Mouse (Mus musculus): ENCODE data around the gene Igf1r. TPM values are rescaled to one million over a fixed set of nuclear protein-coding genes. Genes with fewer than 3 reads are reported as not detected.

Igf1r gene
- polyA plus RNA-seq, 1 experiment from 2014 or later = 28.5 TPM

GRCm38 (mm10) chr7:67924215-67924614 is 28.4 kb upstream of the Igf1r start:
- 52% methylated on average over 2 of the region's 2 CpGs for WGBS
- H3K27ac ChIP-seq (ENCODE audit: low read depth, low read length) = no peak overlapping the region
- no peak overlapping the region for H3K4me2 ChIP-seq (ENCODE audit: low read depth, low read length)
- H3K4me3 ChIP-seq (ENCODE audit: low read depth, low read length) = no peak overlapping the region
- H3K9me3 ChIP-seq (ENCODE audit: control insufficient read depth, low read length) = no peaks in the 10 kb centered on the region
- no peak overlapping the region for H3K9ac ChIP-seq (replicated peaks; ENCODE audit: low read depth, low read length)
- H3K36me3 ChIP-seq (ENCODE audit: control insufficient read depth, insufficient read depth, low read length) = no peaks in the 10 kb centered on the region
- no peaks in the 10 kb centered on the region for H3K27me3 ChIP-seq (ENCODE audit: control insufficient read depth, insufficient read depth, low read length)
- ATAC-seq (ENCODE audit: low read depth) = no peak
- H3K4me1 ChIP-seq (ENCODE audit: control insufficient read depth, insufficient read depth, low read length) = no peaks in the 10 kb centered on the region

GRCm38 (mm10) chr7:67930132-67930531 is 22.5 kb upstream of the Igf1r start:
- ATAC-seq (ENCODE audit: low read depth) = no peak
- no peaks in the 10 kb centered on the region for H3K4me1 ChIP-seq (ENCODE audit: control insufficient read depth, insufficient read depth, low read length)
- H3K4me3 ChIP-seq (ENCODE audit: low read depth, low read length) = no peak overlapping the region
- H3K27ac ChIP-seq (ENCODE audit: low read depth, low read length) = no peak overlapping the region
- H3K9me3 ChIP-seq (ENCODE audit: control insufficient read depth, low read length) = no peaks in the 10 kb centered on the region
- H3K27me3 ChIP-seq (ENCODE audit: control insufficient read depth, insufficient read depth, low read length) = no peaks in the 10 kb centered on the region
- no peaks in the 10 kb centered on the region for H3K36me3 ChIP-seq (ENCODE audit: control insufficient read depth, insufficient read depth, low read length)
- WGBS = 83% methylated on average over 3 of the region's 3 CpGs
- no peak overlapping the region for H3K4me2 ChIP-seq (ENCODE audit: low read depth, low read length)
- no peak overlapping the region for H3K9ac ChIP-seq (replicated peaks; ENCODE audit: low read depth, low read length)

DNA sequence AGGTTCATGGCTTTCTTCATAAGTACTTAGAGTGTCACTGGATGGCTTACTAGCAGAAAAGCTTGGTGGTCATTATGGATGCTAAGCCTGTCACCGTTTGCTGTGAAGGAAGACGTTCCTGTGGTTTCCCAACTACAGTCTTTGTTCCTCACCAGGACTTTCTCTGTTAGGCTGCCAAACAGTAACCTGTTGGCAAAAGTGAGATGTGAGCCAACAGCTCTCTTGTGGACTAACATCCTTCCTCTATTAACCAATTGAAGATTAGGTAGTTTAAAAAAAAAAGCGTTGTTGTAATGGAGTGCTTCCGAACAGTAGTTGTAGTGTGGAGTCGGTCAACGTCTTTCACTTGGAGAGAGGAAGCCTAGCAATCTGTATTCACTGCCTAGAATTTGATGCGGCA is 15.8 kb upstream of the Igf1r start:
- H3K27me3 ChIP-seq (ENCODE audit: control insufficient read depth, insufficient read depth, low read length) = no peaks in the 10 kb centered on the region
- no peaks in the 10 kb centered on the region for H3K36me3 ChIP-seq (ENCODE audit: control insufficient read depth, insufficient read depth, low read length)
- H3K4me2 ChIP-seq (ENCODE audit: low read depth, low read length) = no peak overlapping the region
- no peaks in the 10 kb centered on the region for H3K9me3 ChIP-seq (ENCODE audit: control insufficient read depth, low read length)
- H3K4me3 ChIP-seq (ENCODE audit: low read depth, low read length) = no peak overlapping the region
- H3K9ac ChIP-seq (replicated peaks; ENCODE audit: low read depth, low read length) = no peak overlapping the region
- no peaks in the 10 kb centered on the region for H3K4me1 ChIP-seq (ENCODE audit: control insufficient read depth, insufficient read depth, low read length)
- 84% methylated on average over 7 of the region's 7 CpGs for WGBS
- H3K27ac ChIP-seq (ENCODE audit: low read depth, low read length) = no peak overlapping the region
- ATAC-seq (ENCODE audit: low read depth) = no peak

- no peak for ATAC-seq (ENCODE audit: low read depth)
- Histone ChIP-seq H3K9ac (replicated peaks; ENCODE audit: low read depth, low read length) (no peak overlapping the region), H3K4me1 (ENCODE audit: control insufficient read depth, insufficient read depth, low read length) (no peaks in the 10 kb centered on the region), H3K36me3 (ENCODE audit: control insufficient read depth, insufficient read depth, low read length) (no peaks in the 10 kb centered on the region), H3K4me2 (ENCODE audit: low read depth, low read length) (no peak overlapping the region), H3K27me3 (ENCODE audit: control insufficient read depth, insufficient read depth, low read length) (no peaks in the 10 kb centered on the region), H3K9me3 (ENCODE audit: control insufficient read depth, low read length) (no peaks in the 10 kb centered on the region), H3K27ac (ENCODE audit: low read depth, low read length) (no peak overlapping the region), H3K4me3 (ENCODE audit: low read depth, low read length) (no peak overlapping the region)
- 91% methylated on average over 9 of the region's 9 CpGs for WGBS
Measured at GRCm38 (mm10) chr7:67943805-67944204, 8.8 kb upstream of the Igf1r start.

- Histone ChIP-seq H3K27ac (ENCODE audit: low read depth, low read length) (no peak overlapping the region), H3K4me2 (ENCODE audit: low read depth, low read length) (no peak overlapping the region), H3K4me3 (ENCODE audit: low read depth, low read length) (no peak overlapping the region), H3K4me1 (ENCODE audit: control insufficient read depth, insufficient read depth, low read length) (no peaks in the 10 kb centered on the region), H3K9ac (replicated peaks; ENCODE audit: low read depth, low read length) (no peak overlapping the region), H3K9me3 (ENCODE audit: control insufficient read depth, low read length) (no peaks in the 10 kb centered on the region), H3K36me3 (ENCODE audit: control insufficient read depth, insufficient read depth, low read length) (no peaks in the 10 kb centered on the region), H3K27me3 (ENCODE audit: control insufficient read depth, insufficient read depth, low read length) (no peaks in the 10 kb centered on the region)
- WGBS = 85% methylated on average over 1 of the region's 1 CpGs
- ATAC-seq (ENCODE audit: low read depth) = no peak
Measured at GRCm38 (mm10) chr7:67946901-67947300, 5.7 kb upstream of the Igf1r start.

DNA sequence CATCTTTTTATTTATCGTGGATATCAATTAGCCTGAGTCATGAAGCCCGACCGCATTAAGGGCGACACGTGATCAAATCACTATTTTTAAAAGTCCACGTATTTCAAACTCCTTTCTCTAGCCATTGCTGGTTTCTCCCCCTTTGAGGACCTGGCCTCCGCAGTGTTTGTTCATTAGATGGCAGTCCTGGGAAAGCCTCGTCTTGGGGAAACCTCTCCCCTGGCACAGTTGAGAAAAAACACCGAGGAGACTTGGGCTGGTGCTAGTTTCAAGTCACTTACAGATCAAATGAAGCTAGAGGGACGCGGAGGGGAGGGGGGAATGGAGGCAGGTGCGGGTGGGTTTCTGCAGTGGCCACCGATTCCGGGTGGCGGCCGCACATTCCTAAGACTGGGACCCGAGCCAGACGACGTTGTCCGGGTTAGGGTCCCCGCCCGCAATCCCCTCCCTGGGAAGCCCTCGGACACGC is 2.2 kb upstream of the Igf1r start:
- no peak for ATAC-seq (ENCODE audit: low read depth)
- Histone ChIP-seq H3K27me3 (ENCODE audit: control insufficient read depth, insufficient read depth, low read length) (no peaks in the 10 kb centered on the region), H3K4me1 (ENCODE audit: control insufficient read depth, insufficient read depth, low read length) (peaks cover 10% of the 10 kb centered on the region), H3K27ac (ENCODE audit: low read depth, low read length) (peak overlapping the region; percentile 99), H3K9ac (replicated peaks; ENCODE audit: low read depth, low read length) (peak overlapping the region; percentile 94), H3K9me3 (ENCODE audit: control insufficient read depth, low read length) (no peaks in the 10 kb centered on the region), H3K4me3 (ENCODE audit: low read depth, low read length) (peak overlapping the region; percentile 73), H3K4me2 (ENCODE audit: low read depth, low read length) (peak overlapping the region; percentile 89), H3K36me3 (ENCODE audit: control insufficient read depth, insufficient read depth, low read length) (no peaks in the 10 kb centered on the region)
- WGBS = under 1% methylated on average over 24 of the region's 24 CpGs

DNA sequence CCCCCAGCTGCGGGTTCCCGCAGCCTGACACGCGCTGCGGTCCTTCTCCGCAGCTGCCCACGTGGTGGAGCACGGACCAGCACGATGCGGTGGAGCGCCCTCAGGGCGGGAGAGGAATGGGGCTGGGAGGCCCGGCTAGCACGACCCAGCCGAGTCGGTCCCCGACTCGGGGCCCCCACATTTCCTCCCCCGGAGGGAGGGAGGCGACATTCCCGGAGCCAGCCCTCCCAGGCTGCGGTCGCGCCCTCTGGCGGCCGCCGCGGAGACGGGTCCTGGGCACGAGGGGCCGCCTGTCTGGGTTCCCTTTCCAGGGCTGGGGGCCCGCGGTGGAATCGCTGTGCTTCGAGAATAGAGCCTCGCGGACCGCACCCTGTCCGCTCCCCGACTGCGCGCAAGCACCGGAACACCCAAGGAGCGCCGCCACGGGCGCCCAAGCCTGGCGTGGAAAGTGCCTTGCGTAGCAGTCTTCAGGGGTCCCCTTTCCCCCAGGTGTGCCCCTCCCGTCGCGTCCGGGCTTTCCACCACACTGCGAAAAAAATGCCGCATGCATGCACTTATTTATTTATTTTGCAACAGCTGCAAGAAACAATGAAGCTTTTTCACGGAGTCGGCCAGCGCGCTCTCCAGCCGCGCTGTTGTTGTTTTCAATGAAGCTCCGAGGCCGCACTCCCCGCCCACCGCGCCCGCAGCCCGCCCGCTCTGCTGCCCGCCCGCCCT is 1.7 kb upstream of the Igf1r start:
- H3K4me3 ChIP-seq (ENCODE audit: low read depth, low read length) = peak overlapping the region; percentile 73
- no peaks in the 10 kb centered on the region for H3K9me3 ChIP-seq (ENCODE audit: control insufficient read depth, low read length)
- peak overlapping the region; percentile 99 for H3K27ac ChIP-seq (ENCODE audit: low read depth, low read length)
- H3K27me3 ChIP-seq (ENCODE audit: control insufficient read depth, insufficient read depth, low read length) = no peaks in the 10 kb centered on the region
- H3K4me1 ChIP-seq (ENCODE audit: control insufficient read depth, insufficient read depth, low read length) = peaks cover 16% of the 10 kb centered on the region
- WGBS = under 1% methylated on average over 65 of the region's 71 CpGs
- peak overlapping the region; percentile 89 for H3K4me2 ChIP-seq (ENCODE audit: low read depth, low read length)
- no peaks in the 10 kb centered on the region for H3K36me3 ChIP-seq (ENCODE audit: control insufficient read depth, insufficient read depth, low read length)
- peak overlapping the region; percentile 94 for H3K9ac ChIP-seq (replicated peaks; ENCODE audit: low read depth, low read length)
- ATAC-seq (ENCODE audit: low read depth) = peak; percentile 83

DNA sequence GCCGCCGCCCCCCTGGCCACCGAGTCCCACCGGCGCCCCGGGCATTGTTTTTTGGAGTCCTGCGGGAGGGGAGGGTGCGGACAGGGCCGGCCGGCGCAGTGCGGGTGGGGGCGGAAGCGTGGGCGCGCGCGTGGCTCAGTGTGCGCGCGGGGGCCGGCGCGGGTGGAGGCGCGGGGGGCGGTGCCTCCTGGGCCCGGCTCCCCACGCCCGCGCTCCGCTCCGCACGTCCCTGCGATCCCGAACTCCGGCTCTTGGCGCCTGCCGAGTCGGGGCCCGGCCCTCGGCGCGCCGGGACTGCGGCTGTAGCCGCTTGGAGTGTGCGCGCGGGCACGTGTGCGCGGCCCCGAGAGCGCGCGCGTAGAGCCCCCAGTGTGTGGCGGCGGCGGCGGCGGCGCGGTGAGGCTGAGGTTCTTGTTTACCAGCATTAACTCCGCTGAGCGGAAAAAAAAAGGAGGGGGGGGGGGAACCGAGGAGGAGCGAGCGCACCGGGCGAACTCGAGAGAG is 1.0 kb upstream of the Igf1r start:
- Histone ChIP-seq H3K4me2 (ENCODE audit: low read depth, low read length) (peak overlapping the region; percentile 100), H3K9ac (replicated peaks; ENCODE audit: low read depth, low read length) (peak overlapping the region; percentile 94), H3K4me3 (ENCODE audit: low read depth, low read length) (peak overlapping the region; percentile 73), H3K9me3 (ENCODE audit: control insufficient read depth, low read length) (no peaks in the 10 kb centered on the region), H3K27ac (ENCODE audit: low read depth, low read length) (peak overlapping the region; percentile 99), H3K27me3 (ENCODE audit: control insufficient read depth, insufficient read depth, low read length) (no peaks in the 10 kb centered on the region), H3K4me1 (ENCODE audit: control insufficient read depth, insufficient read depth, low read length) (peaks cover 18% of the 10 kb centered on the region), H3K36me3 (ENCODE audit: control insufficient read depth, insufficient read depth, low read length) (no peaks in the 10 kb centered on the region)
- ATAC-seq (ENCODE audit: low read depth) = peak; percentile 86
- WGBS = under 1% methylated on average over 45 of the region's 73 CpGs

DNA sequence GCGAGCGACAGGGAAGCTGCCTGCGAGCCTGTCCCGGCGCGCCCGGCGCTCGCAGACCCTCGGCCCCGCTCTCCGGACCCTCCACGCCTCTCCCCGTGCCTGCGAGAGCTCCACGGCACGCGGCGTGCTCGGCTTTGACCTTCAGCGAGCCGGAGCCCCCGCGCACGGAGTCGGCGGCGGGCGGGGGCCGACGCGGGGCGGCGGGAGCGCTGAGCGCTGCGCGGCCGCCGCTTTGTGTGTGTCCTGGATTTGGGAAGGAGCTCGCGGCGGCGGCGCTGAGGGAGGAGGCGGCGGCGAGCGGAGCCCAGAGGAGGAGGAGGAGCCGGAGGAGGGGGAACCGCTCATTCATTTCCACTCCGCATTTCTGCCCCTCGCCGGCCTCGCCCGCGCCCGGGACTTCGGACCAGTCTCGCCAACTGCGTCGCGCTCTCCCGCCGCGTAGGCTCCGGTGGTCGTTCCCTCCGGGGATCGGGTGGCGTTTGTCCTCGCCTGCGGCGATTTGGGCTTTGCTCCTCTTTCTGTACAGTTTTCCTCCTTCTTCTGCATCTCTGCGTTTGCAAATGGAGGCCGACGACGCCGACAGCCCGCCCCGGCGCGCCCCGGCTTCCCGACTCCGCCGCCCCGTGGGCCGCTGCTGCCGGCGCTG is 468 bp upstream of the Igf1r start:
- peaks cover 19% of the 10 kb centered on the region for H3K4me1 ChIP-seq (ENCODE audit: control insufficient read depth, insufficient read depth, low read length)
- peak overlapping the region; percentile 100 for H3K4me2 ChIP-seq (ENCODE audit: low read depth, low read length)
- under 1% methylated on average over 78 of the region's 91 CpGs for WGBS
- H3K27ac ChIP-seq (ENCODE audit: low read depth, low read length) = peak overlapping the region; percentile 99
- peak overlapping the region; percentile 94 for H3K9ac ChIP-seq (replicated peaks; ENCODE audit: low read depth, low read length)
- H3K27me3 ChIP-seq (ENCODE audit: control insufficient read depth, insufficient read depth, low read length) = no peaks in the 10 kb centered on the region
- H3K9me3 ChIP-seq (ENCODE audit: control insufficient read depth, low read length) = no peaks in the 10 kb centered on the region
- ATAC-seq (ENCODE audit: low read depth) = peak; percentile 52
- no peaks in the 10 kb centered on the region for H3K36me3 ChIP-seq (ENCODE audit: control insufficient read depth, insufficient read depth, low read length)
- peak overlapping the region; percentile 73 for H3K4me3 ChIP-seq (ENCODE audit: low read depth, low read length)

Measured in neural tube, embryonic 14.5 days (tissue).